Mouse (Mus musculus) testis, postnatal 14 days (tissue): Measurements from ENCODE around the gene Guk1.

Experiments
- DNase-seq: peaks from one replicate; pipeline ENCODE4 v3.0.0; 2021; ENCODE audit warnings: low spot score

The Guk1 gene

GRCm38 (mm10) chr11:59210020-59210419 lies 18.0 kb upstream of the Guk1 start:
- DNase-seq, result no peak

DNA sequence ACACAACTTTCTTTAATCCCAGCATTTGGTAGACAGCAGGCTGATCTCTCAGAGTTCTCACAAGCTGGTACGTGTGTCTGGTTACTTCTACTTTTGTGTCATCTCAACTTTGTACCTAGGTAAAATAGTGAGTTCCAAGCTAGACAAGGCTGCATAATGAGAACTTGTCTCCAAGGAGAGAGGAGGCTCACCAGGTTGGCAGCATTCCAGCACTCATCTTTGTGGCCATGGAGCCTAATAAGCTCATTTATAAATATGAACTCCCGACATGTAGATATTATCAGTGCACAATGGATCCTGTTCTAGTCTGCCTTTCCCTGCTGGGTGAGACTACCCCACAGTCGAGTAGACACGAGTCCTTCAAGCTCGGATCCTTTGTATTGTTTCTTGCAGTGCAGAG lies 17.6 kb upstream of the Guk1 start:
- DNase-seq, result no peak

DNA sequence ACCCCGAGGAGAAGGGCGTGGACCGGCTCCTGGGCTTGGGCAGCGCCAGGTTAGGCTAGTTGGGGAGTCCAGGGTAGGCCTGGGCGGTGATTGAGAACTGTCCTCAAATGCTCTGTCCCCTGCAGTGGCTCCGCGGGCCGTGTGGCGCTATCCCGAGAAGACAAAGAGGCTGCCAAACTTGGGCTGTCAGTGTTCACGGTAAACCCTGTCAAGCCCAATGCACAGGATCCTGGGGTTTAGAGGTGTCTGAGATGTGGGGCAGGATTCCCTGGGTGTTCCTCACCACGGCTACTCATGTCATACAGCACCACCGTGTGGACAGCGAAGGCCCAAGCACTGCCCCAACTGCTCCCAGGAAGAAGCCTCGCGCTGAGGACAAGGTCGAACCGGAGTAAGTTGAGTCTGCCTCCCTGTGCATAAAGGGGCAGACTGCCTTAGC lies 17.0 kb upstream of the Guk1 start:
- peak; percentile 70 for DNase-seq

DNA sequence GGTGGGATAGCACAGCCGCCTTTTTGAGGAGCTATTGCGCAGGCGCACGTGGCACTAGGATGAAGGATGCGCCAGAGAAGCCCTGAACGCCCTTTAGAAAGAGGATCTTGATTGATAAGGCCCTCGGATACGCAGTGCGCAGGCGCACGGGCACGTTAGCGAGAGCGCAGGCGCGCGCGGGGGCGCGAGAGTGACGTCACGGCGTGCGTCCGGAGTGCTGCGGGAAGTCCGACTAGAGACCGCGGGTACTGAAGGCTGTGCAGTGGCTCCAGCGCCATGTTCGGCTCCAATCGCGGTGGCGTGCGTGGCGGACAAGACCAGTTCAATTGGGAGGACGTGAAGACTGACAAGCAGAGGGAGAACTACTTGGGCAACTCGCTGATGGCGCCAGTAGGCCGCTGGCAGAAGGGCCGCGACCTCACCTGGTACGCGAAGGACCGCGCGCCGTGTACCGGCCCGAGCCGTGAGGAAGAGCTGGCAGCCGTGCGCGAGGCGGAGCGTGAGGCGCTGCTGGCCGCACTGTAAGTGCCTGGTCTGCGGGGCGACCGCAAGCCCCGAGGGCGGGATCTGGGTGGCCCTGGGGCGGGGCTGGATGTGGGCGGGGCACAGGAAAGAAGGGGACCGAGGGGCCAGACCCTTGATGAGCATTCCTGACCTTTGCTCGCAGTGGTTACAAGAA lies 16.3 kb upstream of the Guk1 start, which contains the start of gene 2310033P09Rik:
Gene 2310033P09Rik, plus strand, starts transcription at position 169 of the 679 bp plus-strand sequence.
- peak; percentile 92 for DNase-seq

GRCm38 (mm10) chr11:59202081-59202995 lies 10.3 kb upstream of the Guk1 start, which contains the start of gene Mrpl55:
Mrpl55 (plus strand) TSS chr11:59202486.
- DNase-seq, result peak; percentile 93

GRCm38 (mm10) chr11:59201216-59202002 lies 9.4 kb upstream of the Guk1 start:
- DNase-seq, result no peak

- no peak for DNase-seq
Measured at GRCm38 (mm10) chr11:59196230-59196629, 4.2 kb upstream of the Guk1 start.

GRCm38 (mm10) chr11:59191231-59192058 lies 567 bp downstream of the Guk1 start:
- DNase-seq, result peak; percentile 91

DNA sequence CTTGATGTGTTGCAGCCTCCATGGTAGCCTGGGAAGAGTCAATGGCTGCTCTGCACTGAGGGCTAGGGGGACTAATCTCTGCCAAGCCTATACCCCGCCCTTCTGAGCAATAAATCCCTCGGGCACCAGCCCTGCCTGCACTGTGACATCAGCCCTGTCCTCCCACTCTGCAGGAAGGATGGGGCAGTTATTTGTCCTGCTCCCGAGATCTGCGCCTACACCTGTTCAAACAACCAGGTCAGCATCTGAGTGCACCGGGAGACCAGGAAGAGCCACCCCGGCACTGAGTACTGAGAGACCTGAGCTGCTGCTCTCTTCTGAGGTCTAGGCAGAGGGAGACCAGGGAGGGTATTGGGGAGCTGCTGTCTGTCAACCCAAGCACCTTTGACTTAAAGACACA lies 4.3 kb downstream of the Guk1 start:
- DNase-seq, result no peak

DNA sequence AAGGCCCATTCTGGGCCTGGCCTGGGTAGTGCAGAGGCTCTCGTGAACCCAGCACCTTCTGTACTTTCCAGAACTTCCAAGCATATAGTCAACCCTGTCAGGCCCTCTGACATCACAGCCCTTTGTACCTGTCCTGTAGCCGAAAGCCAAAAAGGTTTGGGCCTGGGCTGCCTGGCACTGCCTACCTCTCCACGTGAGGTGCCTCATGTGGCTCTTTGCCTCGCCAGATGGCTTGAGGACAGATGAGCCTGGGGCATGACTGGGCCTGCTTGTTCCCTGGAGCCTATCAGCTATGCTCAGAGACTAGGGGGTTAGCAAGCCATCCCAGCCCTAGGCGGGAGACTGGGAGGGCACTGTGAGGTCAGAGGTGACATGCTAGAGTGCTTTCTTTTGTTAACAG lies 6.5 kb downstream of the Guk1 start:
- no peak for DNase-seq

- DNase-seq, result peak; percentile 47
Measured at GRCm38 (mm10) chr11:59183821-59184220, 8.2 kb downstream of the Guk1 start.

DNA sequence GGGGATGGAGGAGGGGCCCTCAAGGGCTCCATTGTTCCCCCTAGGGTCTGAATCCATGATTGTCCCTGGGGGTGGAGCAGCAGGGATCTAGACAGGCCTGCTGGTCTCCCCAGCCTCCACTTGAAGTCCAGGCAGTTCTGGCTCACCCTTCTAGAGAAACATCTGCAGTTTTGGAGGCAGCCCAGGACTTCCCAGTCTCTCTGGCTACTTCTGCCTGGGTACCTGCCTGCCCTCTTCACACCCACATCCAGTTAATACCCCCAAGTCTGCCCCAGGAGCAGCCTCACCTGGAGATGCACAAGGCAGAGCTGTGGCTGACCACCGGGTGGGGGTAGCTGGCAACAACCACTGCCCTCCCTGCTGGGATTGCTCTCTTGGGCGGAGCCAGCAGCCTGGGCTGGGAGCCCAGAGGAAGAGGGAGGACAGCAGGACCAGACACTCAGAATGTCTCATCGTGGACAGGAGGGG lies 9.1 kb downstream of the Guk1 start, which contains the start of gene Gjc2:
Gene Gjc2, minus strand, starts transcription at position 350 of the 468 bp plus-strand sequence.
- peak; percentile 54 for DNase-seq

- DNase-seq, result no peak
Measured at GRCm38 (mm10) chr11:59176921-59177320, 15.1 kb downstream of the Guk1 start.

DNA sequence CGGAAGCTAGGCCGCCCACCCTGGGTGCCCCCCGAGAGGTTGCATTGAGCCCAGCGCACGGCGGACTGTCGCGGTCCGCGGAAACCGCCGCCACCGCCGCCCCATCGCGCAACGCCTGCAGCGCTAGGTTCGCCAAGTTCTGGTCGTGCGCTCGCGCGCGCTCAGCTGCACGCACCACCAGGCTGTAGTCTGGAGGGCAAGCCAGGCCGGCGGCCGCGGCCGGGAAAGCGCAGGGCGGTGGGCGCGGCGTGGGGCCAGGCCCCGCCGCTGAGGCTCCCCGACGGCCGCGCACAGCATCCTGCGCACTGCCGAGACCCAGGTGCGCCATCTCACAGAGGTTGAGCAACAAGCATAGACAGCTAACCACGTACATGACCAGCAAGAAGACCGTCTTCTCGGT lies 15.5 kb downstream of the Guk1 start:
- DNase-seq, result no peak

DNA sequence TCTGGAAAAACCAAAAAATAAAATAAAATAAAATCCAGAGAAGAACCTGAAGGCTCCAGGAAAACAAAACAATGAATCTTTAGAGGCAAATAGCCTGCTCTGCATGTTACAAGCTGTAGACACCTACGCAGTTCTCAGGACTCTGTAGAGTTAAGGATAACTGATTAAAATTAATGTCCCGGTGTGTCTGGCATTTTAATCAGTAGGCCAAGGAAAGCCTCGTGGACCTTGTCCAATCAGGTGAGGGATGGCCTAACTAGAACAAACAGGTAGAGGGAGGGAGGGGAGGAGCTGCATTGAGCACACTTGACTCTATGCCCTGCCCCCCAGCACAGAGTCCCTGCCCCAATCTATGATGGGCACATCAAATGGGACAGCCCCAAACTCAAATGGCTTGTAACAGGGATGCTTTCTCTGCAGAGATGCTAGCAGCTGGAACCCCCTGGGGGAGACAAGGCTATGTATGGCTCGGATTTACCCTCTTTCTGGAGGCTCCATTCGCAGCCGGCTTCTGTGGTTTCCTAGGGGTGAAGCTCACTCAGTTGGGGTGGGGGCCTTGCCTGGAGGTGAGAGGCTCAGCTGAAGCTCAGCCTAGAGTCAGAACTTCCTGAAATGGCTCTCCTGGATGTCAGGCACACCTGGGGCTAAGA lies 17.7 kb downstream of the Guk1 start:
- DNase-seq, result no peak

GRCm38 (mm10) chr11:59170549-59170948 lies 21.5 kb downstream of the Guk1 start:
- no peak for DNase-seq

DNA sequence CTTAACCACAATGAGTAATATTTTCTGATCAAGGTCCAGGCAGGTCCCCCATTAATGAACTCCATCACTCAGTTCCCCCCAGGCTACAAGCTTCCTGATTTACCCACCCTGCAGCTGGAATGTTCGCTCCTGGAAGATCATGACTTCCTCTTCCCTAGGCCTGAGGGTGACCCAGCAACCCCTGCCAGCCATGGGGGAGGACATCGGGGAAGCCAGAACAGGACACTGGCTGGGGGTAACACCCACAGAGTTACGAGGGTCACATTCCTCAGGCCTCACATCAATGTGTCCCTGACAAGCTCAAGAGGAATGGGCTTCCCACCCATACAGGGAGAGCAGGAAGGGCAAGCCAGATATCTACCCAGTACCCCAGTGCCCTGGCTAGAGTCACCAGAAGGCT lies 22.2 kb downstream of the Guk1 start:
- DNase-seq, result no peak

- DNase-seq, result no peak
Measured at GRCm38 (mm10) chr11:59165616-59166241, 26.3 kb downstream of the Guk1 start.

DNA sequence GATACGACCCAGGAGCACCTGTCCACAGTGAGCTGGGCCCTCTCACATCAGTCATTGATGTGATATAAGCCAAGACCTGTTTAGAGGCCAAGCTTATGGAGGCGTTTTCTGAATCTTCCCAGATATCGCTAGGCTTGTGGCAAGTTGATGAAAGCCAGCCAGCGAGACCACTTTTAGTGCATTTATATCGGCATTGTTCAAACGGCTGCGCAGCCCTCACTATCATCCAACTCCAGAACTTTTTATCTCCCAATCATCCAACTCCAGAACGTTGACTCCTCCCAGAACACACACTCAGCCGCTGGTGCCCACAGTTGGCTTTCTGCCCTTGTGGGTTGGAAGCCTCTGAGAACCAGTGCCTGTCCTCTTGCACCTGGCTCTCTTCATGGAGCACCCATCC lies 27.6 kb downstream of the Guk1 start:
- DNase-seq, result no peak
